Mouse (Mus musculus) T-helper 17 cell (primary cell): ENCODE data around the gene Slc8a1.

Source experiments
- in situ Hi-C, 2 experiments: fragments of 300-600 bp; cut with MboI, MseI; formaldehyde crosslinking; loops; 1 replicate in 1 of 2; 2 replicates in 1 of 2; pipeline ENCODE4 v1.15.1; 2025; ENCODE audit warnings: high pct_unique_total_duplicates in 2 of 2

Slc8a1 gene

DNA sequence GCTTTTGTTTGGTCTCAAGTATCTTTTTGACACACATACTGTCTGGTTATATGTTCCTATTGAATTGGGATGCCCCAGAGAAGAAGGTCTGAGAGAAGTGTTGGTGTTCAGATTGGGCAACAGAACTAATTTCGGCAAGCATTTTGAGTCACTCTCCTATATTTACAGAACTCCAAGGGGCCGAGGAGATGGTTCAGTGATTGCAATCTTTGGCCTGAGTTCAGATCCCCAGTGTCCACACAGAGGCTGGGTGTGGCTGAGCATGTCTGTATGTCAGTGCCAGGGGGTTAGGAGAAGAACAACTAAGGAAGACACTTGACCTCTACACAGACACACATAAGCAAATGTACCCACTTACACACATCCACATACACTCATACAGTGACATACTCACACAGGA lies 369.7 kb downstream of the Slc8a1 start:
- in situ Hi-C loops = no loop called here

DNA sequence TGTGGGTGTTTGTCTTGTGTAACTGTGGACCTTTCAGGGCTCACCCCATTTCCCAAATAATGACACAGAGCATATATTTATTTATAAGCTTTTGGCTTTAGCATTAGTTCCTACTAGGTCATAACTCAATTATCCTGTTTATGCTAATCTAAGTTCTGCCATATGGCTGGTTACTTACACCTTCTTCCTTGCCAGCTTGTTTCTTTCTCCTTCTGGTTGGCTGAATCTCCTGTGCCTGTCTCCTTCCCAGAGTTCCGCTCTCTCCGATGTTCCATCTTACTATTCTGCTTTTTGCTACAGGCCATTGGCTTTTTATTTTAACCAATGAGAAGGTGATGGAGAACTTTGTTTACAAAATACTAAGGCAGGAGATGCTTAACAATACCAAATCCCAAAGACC lies 374.8 kb downstream of the Slc8a1 start:
- in situ Hi-C loops = no loop called here

DNA sequence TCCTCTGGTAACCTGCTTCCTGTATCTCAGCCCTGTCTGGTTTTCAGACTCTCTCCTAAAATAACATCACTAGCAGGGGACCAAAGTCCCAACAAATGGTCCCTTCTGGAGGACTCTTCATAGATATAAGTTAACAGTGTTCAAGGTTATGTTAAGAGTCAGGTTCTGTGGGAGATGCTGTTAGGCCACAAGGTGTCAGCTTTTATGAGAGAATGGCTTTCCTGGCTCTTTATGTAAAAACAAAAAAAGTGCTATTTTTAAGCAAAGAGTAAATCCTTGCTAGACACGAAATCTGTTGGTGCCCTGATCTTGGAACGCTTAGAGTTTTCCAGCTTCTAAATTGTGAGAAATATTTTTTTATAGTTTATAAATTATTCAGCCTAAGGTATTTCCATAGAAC lies 377.6 kb downstream of the Slc8a1 start:
- in situ Hi-C loops = no loop called here

DNA sequence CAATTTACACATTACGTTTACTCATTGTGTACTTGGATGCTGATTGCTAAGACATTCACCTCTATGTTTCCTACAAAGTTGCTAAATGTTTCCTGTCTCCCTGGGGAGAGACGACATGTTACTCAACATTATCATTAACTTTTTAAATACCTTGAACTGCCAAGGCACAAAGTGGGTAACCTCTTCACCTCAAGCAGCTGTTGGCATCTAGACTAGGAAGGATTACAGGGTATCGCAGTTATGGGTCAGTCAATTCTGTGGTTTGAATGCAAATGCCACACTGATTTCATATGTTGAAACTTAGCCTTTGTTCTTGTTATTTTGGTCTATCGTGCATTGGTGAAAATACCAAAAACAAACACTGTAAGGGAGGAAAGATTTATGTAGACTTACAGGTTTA lies 378.1 kb downstream of the Slc8a1 start:
- in situ Hi-C loops = no loop called here

DNA sequence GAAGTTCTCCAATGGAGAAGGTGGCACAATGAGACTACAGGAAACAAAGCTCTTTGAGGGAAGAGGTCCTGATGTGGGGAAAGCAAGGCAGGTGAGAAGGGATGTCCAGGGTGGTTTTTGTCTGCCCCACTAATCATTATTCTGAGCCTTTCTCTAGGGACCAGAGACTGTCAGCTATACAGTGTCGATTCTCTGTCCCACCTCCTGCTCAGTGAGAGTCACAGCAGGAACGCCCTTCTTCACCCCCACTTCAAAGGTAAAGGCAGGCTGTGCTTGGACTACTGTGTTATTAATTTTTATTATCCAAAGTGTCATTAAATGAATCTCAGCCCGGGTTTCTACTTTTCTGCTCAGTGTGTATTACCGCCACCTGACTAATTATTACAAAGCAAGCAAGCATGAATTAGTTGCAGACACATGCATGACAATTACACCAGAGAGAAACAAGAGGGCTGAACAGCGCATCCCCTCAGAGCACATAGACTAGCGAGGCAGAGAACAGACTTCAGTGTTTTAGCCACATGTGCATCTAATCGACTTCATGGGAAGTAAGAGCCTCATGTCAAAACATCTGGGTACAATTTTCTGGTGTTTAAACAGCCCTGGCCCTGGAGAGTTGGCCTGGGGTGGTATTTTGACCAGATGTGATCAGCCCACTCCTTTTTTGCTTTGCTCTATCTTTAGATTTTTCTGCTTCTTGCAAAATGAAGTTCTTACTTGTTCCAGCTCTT lies 402.0 kb downstream of the Slc8a1 start:
- in situ Hi-C loops = no loop called here

DNA sequence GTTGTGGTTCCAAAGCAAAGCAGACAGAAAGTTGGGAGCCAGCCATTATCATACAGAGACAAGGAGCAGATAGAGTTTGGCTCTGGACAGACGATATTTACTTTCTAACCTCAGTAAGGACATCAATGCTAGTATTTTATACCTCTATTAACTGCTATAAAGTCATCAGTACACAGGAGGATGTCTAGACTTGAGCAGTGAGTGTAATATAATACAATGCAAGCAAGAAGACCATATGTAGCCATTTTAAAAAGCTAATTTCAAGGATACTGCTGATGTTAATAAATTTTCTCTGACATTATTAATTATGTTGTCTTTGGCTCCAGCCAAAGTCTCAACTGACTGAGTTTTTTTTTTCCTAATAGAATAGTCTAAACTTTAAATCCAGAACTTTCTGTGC lies 402.7 kb downstream of the Slc8a1 start:
- in situ Hi-C loops = no loop called here
